Mouse (Mus musculus) ES-Bruce4 (cell line): Measurements from ENCODE around the gene Mdm2. TPM values are rescaled to one million over a fixed set of nuclear protein-coding genes. Genes with fewer than 3 reads are reported as not detected.

Experiments used
- H3K27ac ChIP-seq: 2 replicates; pipeline ENCODE4 v1.5.1; 2012; ENCODE audit warnings: low read length, inconsistent platforms; ENCODE audit not compliant: insufficient read depth
- H3K27me3 ChIP-seq: 2 replicates; pipeline ENCODE4 v1.6.1; 2012; ENCODE audit warnings: mild to moderate bottlenecking, low read length, inconsistent platforms; ENCODE audit not compliant: control insufficient read depth, poor library complexity, insufficient read depth, severe bottlenecking
- H3K36me3 ChIP-seq: 2 replicates; pipeline ENCODE4 v1.6.1; 2012; ENCODE audit warnings: inconsistent platforms, mild to moderate bottlenecking, low read length, moderate library complexity; ENCODE audit not compliant: control insufficient read depth, poor library complexity, insufficient read depth, severe bottlenecking
- H3K4me1 ChIP-seq: one replicate; pipeline ENCODE4 v1.8.1; 2011; ENCODE audit warnings: low read length; ENCODE audit not compliant: control insufficient read depth, insufficient read depth
- H3K4me3 ChIP-seq: 2 replicates; pipeline ENCODE4 v1.5.1; 2011; ENCODE audit warnings: low read depth, mild to moderate bottlenecking, low read length
- H3K9ac ChIP-seq: 2 replicates; pipeline ENCODE4 v1.6.1; 2012; ENCODE audit warnings: low read depth, mild to moderate bottlenecking, inconsistent platforms; ENCODE audit not compliant: poor library complexity, severe bottlenecking
- H3K9me3 ChIP-seq: replicated peaks from 2 replicates; pipeline ENCODE4 v1.6.1; 2012; ENCODE audit warnings: mild to moderate bottlenecking, low read length, inconsistent platforms; ENCODE audit not compliant: control insufficient read depth, poor library complexity, insufficient read depth, severe bottlenecking
- CTCF ChIP-seq: IDR thresholded peaks from one replicate; pipeline ENCODE4 v1.8.1; 2011; ENCODE audit warnings: low read depth, low read length
- EP300 ChIP-seq: IDR thresholded peaks from 2 replicates; pipeline ENCODE4 v1.6.1; 2011; ENCODE audit warnings: low read depth, low read length; ENCODE audit not compliant: insufficient read depth
- POLR2A ChIP-seq: IDR thresholded peaks from one replicate; pipeline ENCODE4 v1.8.1; 2011; ENCODE audit warnings: low read length; ENCODE audit not compliant: insufficient read depth
- polyA plus RNA-seq: library from polyadenylated mRNA; stranded (reverse); fragments of >200 nt; gene quantifications from 2 replicates; pipeline ENCODE4 v1.2.4, GENCODE M21; 2011; ENCODE audit warnings: low read depth; ENCODE audit not compliant: missing spikeins, insufficient read depth, insufficient read length

Mdm2 gene
- polyA plus RNA-seq, 1 experiment: 325 TPM

DNA sequence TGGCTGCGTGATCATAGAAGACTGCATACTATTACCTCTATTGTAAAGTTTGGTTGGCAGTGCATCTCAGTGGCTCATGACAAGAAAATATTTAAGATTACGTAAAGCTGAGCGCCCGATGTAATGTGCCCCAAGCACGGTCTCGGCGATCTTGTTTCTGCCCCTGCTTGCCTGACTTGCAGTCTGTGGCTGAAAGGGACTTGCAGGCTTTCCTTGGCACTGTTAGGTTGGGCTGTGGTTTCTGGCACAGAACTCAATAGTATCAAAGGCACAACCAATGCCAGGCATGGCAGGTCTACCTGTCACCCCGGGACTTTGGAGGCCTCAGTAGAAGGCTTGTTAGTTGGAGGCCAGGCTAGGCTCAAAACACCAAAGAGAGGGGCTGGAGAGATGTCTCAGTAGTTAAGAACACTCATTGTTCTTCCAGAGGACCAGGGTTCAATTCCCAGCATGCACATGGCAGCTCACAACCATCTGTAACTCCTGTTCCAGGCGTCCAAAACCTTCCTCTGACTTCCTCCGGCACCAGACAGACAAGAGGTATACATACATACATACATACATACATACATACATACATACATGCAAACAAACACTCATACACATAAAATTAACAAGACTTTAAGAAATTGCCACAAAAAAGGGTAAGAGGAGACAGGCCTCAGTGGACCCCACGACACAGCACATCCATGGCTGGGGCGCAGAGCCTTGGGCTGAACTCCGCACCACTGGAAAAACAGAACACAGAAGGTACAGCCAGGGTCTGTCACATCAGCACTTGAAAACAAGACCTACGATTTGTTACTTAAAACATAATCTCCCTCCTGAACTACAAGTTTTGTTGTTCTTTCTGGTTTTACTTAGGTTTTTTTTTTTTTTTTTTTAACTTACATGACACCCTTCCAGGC, 51.8 kb downstream of the Mdm2 start:
- Histone ChIP-seq H3K27me3 (no peaks in the 10 kb centered on the region), H3K36me3 (no peaks in the 10 kb centered on the region), H3K4me1 (peaks cover 2% of the 10 kb centered on the region), H3K9ac (no peak overlapping the region), H3K27ac (no peak overlapping the region), H3K9me3 (no peaks in the 10 kb centered on the region), H3K4me3 (no peak overlapping the region)
- TF ChIP-seq POLR2A (no peak), EP300 (no peak), CTCF (no peak)

DNA sequence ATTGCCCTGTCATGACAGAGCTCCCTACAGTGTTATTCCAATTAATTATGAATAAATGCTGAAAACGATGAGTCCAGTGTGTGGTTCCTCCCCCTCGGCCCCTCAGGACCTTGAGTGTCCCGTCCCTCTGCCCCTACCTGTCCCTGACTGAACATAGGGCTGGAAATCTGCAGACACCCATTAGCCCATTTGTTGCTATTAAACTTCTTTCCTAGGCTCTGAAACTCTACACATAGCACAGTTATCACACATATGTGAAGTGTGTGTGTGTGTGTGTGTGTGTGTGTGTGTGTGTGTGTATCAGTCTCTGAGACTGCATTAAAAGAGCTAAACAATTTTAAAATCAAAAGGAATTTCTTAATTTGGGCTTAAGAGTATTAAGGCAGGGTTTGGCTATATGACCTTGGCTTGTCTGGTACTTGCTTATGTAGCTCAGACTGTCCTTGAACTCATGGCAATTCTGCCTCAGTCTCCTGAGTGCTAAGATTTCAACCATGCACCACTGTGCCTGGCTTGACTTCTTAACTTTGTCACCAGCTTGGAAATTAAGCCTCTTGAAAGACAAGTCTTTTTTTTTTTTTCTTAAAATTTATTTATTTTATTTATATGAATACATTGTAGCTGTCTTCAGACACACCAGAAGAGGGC, 52.8 kb downstream of the Mdm2 start:
- TF ChIP-seq EP300 (no peak), POLR2A (no peak), CTCF (no peak)
- Histone ChIP-seq H3K4me3 (no peak overlapping the region), H3K9ac (no peak overlapping the region), H3K36me3 (no peaks in the 10 kb centered on the region), H3K27ac (no peak overlapping the region), H3K4me1 (no peaks in the 10 kb centered on the region), H3K27me3 (no peaks in the 10 kb centered on the region), H3K9me3 (no peaks in the 10 kb centered on the region)

DNA sequence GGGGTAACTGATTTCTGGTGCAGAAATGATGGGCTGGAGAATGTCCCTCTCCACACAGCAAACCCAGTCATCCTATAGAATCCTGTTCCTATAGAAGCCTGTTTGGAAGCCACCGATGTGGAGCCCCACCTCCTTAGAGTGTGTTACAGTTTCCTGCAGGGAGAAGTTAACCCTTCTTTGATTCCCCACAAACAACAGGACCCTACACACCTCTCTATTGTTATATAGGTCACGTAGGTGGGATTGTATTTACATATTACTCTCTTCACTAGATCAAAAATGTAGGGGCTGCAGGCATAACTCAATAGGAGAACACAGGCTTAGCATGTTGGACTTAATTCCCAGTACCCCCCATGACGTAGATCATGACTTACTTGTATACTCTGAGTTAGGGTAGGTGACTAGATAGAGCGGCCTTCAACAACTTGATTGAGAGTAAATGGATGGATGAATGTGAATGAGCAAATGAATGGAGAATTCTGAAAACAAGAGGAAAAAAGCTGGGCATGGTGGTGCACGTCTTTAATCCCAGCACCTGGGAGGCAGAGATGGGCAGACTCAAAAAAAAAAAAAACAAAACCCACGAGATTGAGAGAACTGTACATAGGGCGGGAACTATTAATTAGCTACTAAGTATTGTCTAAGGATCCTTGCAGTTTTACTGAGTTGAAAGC, 53.4 kb downstream of the Mdm2 start:
- no peak overlapping the region for H3K4me3 ChIP-seq
- H3K27me3 ChIP-seq: no peaks in the 10 kb centered on the region
- no peaks in the 10 kb centered on the region for H3K9me3 ChIP-seq
- no peak overlapping the region for H3K9ac ChIP-seq
- TF ChIP-seq EP300 (no peak), POLR2A (no peak), CTCF (no peak)
- H3K4me1 ChIP-seq: no peaks in the 10 kb centered on the region
- H3K27ac ChIP-seq: no peak overlapping the region
- H3K36me3 ChIP-seq: no peaks in the 10 kb centered on the region

DNA sequence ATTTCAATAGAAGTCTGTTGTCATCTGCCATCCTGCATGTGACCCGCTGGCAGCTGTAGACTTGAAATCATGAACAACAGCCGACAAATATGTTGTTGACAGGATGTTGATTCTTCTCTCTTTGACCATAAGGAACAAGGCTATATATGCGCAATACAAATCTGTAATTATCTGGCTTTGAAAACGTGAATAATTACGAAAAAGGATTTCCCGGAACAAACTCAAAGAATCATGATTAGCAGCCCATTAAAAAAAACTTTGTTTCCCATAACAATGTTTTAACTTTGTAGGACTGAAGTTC, 53.9 kb downstream of the Mdm2 start:
- Histone ChIP-seq H3K36me3 (no peaks in the 10 kb centered on the region), H3K4me1 (no peaks in the 10 kb centered on the region), H3K27ac (no peak overlapping the region), H3K4me3 (no peak overlapping the region), H3K9ac (no peak overlapping the region), H3K27me3 (no peaks in the 10 kb centered on the region), H3K9me3 (no peaks in the 10 kb centered on the region)
- TF ChIP-seq POLR2A (no peak), EP300 (no peak), CTCF (no peak)

DNA sequence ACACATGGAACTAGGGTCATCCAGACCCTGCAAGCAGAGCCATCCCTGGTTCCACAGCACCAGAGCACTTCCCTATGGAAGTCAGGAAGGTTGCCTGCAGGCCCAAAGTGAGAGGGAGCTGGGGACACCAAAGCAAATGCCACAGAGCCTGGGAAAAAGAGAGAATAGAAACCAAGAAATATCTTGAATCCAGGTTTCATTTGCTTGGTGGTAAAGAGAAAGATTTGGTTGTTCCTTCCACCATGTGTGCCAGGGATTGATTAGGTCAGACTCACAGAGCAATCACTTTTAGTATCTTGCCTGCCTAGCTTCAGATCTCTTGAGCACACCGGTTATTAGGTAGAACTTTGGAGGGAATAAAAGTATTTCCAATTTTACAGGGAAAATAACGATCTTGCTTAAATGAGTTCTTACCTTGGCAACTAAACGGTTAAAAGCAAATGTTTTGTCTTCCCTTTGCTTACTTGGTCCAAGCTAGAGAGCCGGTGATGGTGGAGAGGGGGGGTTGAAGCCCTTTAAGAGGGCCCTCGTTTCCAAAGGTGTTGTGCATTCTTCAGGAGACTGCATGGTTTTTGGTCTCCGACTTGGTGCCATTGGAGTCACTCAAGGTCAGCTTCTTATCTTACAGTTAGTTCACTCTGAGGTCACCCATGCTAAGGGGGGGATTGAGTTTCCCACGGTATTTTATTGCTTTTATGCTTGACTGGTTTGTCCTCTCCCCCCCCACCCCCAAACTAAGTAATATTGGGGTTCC, 54.5 kb downstream of the Mdm2 start:
- no peak overlapping the region for H3K9ac ChIP-seq
- H3K27me3 ChIP-seq: no peaks in the 10 kb centered on the region
- TF ChIP-seq EP300 (no peak), POLR2A (no peak), CTCF (no peak)
- no peak overlapping the region for H3K4me3 ChIP-seq
- H3K27ac ChIP-seq: no peak overlapping the region
- no peaks in the 10 kb centered on the region for H3K4me1 ChIP-seq
- H3K9me3 ChIP-seq: no peaks in the 10 kb centered on the region
- no peaks in the 10 kb centered on the region for H3K36me3 ChIP-seq
